Mouse (Mus musculus): Measurements from ENCODE around the gene Tars2. TPM values are rescaled to one million over a fixed set of nuclear protein-coding genes. Genes with fewer than 3 reads are reported as not detected.

The Tars2 gene
- polyA plus RNA-seq, 1 experiment: 1.7 TPM

- H3K36me3 ChIP-seq (ENCODE audit: control insufficient read depth): no peaks in the 10 kb centered on the region
- TF ChIP-seq GATA1 (IDR thresholded peaks at IDR 0.05; ENCODE audit: low read length) (no peak), TAL1 (IDR thresholded peaks at IDR 0.05; ENCODE audit: low read length) (no peak)
- no peak overlapping the region for H3K4me3 ChIP-seq (replicated peaks)
- peaks cover 5% of the 10 kb centered on the region; the same call in 1 of the 2 replicates for H3K27me3 ChIP-seq (ENCODE audit: control insufficient read depth)
- peaks cover 3% of the 10 kb centered on the region for H3K9me3 ChIP-seq (ENCODE audit: control insufficient read depth, low read length)
- H3K4me1 ChIP-seq (ENCODE audit: control insufficient read depth): peaks cover 7% of the 10 kb centered on the region
Measured at GRCm38 (mm10) chr3:95706273-95706672, 53.7 kb downstream of the Tars2 start.

- peaks cover 3% of the 10 kb centered on the region for H3K9me3 ChIP-seq (ENCODE audit: control insufficient read depth, low read length)
- H3K36me3 ChIP-seq (ENCODE audit: control insufficient read depth): no peaks in the 10 kb centered on the region
- TF ChIP-seq TAL1 (IDR thresholded peaks at IDR 0.05; ENCODE audit: low read length) (no peak), GATA1 (IDR thresholded peaks at IDR 0.05; ENCODE audit: low read length) (no peak)
- no peak overlapping the region for H3K4me3 ChIP-seq (replicated peaks)
- H3K4me1 ChIP-seq (ENCODE audit: control insufficient read depth): peaks cover 10% of the 10 kb centered on the region
- H3K27me3 ChIP-seq (ENCODE audit: control insufficient read depth): peaks cover 8% of the 10 kb centered on the region
Measured at GRCm38 (mm10) chr3:95704612-95705011, 55.4 kb downstream of the Tars2 start.

- Histone ChIP-seq H3K36me3 (ENCODE audit: control insufficient read depth) (no peaks in the 10 kb centered on the region), H3K9me3 (ENCODE audit: control insufficient read depth, low read length) (peaks cover 3% of the 10 kb centered on the region), H3K27me3 (ENCODE audit: control insufficient read depth) (peaks cover 8% of the 10 kb centered on the region), H3K4me1 (ENCODE audit: control insufficient read depth) (peaks cover 10% of the 10 kb centered on the region), H3K4me3 (replicated peaks) (no peak overlapping the region)
- TF ChIP-seq TAL1 (IDR thresholded peaks at IDR 0.05; ENCODE audit: low read length) (no peak), GATA1 (IDR thresholded peaks at IDR 0.05; ENCODE audit: low read length) (no peak)
Measured at GRCm38 (mm10) chr3:95703276-95703675, 56.7 kb downstream of the Tars2 start.

GRCm38 (mm10) chr3:95701877-95702540 lies 58.0 kb downstream of the Tars2 start:
- Histone ChIP-seq H3K36me3 (ENCODE audit: control insufficient read depth) (no peaks in the 10 kb centered on the region), H3K4me1 (ENCODE audit: control insufficient read depth) (peaks cover 10% of the 10 kb centered on the region), H3K4me3 (replicated peaks) (no peak overlapping the region), H3K27me3 (ENCODE audit: control insufficient read depth) (peaks cover 8% of the 10 kb centered on the region), H3K9me3 (ENCODE audit: control insufficient read depth, low read length) (peaks cover 3% of the 10 kb centered on the region)
- TF ChIP-seq GATA1 (IDR thresholded peaks at IDR 0.05; ENCODE audit: low read length) (no peak), TAL1 (IDR thresholded peaks at IDR 0.05; ENCODE audit: low read length) (no peak)

- H3K27me3 ChIP-seq (ENCODE audit: control insufficient read depth): peaks cover 8% of the 10 kb centered on the region
- no peak overlapping the region for H3K4me3 ChIP-seq (replicated peaks)
- H3K36me3 ChIP-seq (ENCODE audit: control insufficient read depth): no peaks in the 10 kb centered on the region
- no peak for TF ChIP-seq GATA1 (IDR thresholded peaks at IDR 0.05; ENCODE audit: low read length)
- TF ChIP-seq TAL1 (IDR thresholded peaks at IDR 0.05; ENCODE audit: low read length): no peak
- peaks cover 10% of the 10 kb centered on the region for H3K4me1 ChIP-seq (ENCODE audit: control insufficient read depth)
- H3K9me3 ChIP-seq (ENCODE audit: control insufficient read depth, low read length): peaks cover 3% of the 10 kb centered on the region
Measured at GRCm38 (mm10) chr3:95701085-95701484, 58.9 kb downstream of the Tars2 start.

GRCm38 (mm10) chr3:95700233-95700681 lies 59.7 kb downstream of the Tars2 start:
- H3K36me3 ChIP-seq (ENCODE audit: control insufficient read depth): no peaks in the 10 kb centered on the region

GRCm38 (mm10) chr3:95698286-95698685 lies 61.7 kb downstream of the Tars2 start:
- H3K4me1 ChIP-seq (ENCODE audit: control insufficient read depth): peaks cover 17% of the 10 kb centered on the region
- peaks cover 8% of the 10 kb centered on the region for H3K27me3 ChIP-seq (ENCODE audit: control insufficient read depth)
- no peaks in the 10 kb centered on the region for H3K36me3 ChIP-seq (ENCODE audit: control insufficient read depth)
- H3K9me3 ChIP-seq (ENCODE audit: control insufficient read depth, low read length): no peaks in the 10 kb centered on the region
- no peak for TF ChIP-seq TAL1 (IDR thresholded peaks at IDR 0.05; ENCODE audit: low read length)
- no peak for TF ChIP-seq GATA1 (IDR thresholded peaks at IDR 0.05; ENCODE audit: low read length)
- H3K4me3 ChIP-seq (replicated peaks): no peak overlapping the region

More at GRCm38 (mm10) chr3:95700233-95700681, 59.7 kb downstream of the Tars2 start:
- TF ChIP-seq TAL1 (IDR thresholded peaks at IDR 0.05; ENCODE audit: low read length) (no peak), GATA1 (IDR thresholded peaks at IDR 0.05; ENCODE audit: low read length) (no peak)
- Histone ChIP-seq H3K4me3 (replicated peaks) (no peak overlapping the region), H3K27me3 (ENCODE audit: control insufficient read depth) (peaks cover 8% of the 10 kb centered on the region), H3K4me1 (ENCODE audit: control insufficient read depth) (peaks cover 10% of the 10 kb centered on the region), H3K9me3 (ENCODE audit: control insufficient read depth, low read length) (peaks cover 3% of the 10 kb centered on the region)

GRCm38 (mm10) chr3:95696360-95696759 lies 63.6 kb downstream of the Tars2 start:
- TF ChIP-seq TAL1 (IDR thresholded peaks at IDR 0.05; ENCODE audit: low read length) (no peak), GATA1 (IDR thresholded peaks at IDR 0.05; ENCODE audit: low read length) (no peak)
- Histone ChIP-seq H3K4me1 (ENCODE audit: control insufficient read depth) (peaks cover 13% of the 10 kb centered on the region; the same call in 1 of the 2 replicates), H3K27me3 (ENCODE audit: control insufficient read depth) (peaks cover 4% of the 10 kb centered on the region; the same call in 1 of the 2 replicates), H3K36me3 (ENCODE audit: control insufficient read depth) (no peaks in the 10 kb centered on the region), H3K4me3 (replicated peaks) (no peak overlapping the region), H3K9me3 (ENCODE audit: control insufficient read depth, low read length) (no peaks in the 10 kb centered on the region)

GRCm38 (mm10) chr3:95695796-95696195 lies 64.2 kb downstream of the Tars2 start:
- peaks cover 13% of the 10 kb centered on the region; the same call in 1 of the 2 replicates for H3K4me1 ChIP-seq (ENCODE audit: control insufficient read depth)

More at GRCm38 (mm10) chr3:95695796-95696195, 64.2 kb downstream of the Tars2 start:
- H3K4me3 ChIP-seq (replicated peaks): no peak overlapping the region
- H3K27me3 ChIP-seq (ENCODE audit: control insufficient read depth): peaks cover 3% of the 10 kb centered on the region; the same call in 1 of the 2 replicates
- no peaks in the 10 kb centered on the region for H3K9me3 ChIP-seq (ENCODE audit: control insufficient read depth, low read length)
- no peaks in the 10 kb centered on the region for H3K36me3 ChIP-seq (ENCODE audit: control insufficient read depth)
- TF ChIP-seq TAL1 (IDR thresholded peaks at IDR 0.05; ENCODE audit: low read length): no peak
- TF ChIP-seq GATA1 (IDR thresholded peaks at IDR 0.05; ENCODE audit: low read length): no peak

All from erythroblast, embryonic 14.5 days (primary cell).